Mouse (Mus musculus) A20 (cell line): Measurements from ENCODE around the gene Atp8a2.

Source experiments
- DNase-seq: peaks from one replicate; pipeline ENCODE4 v3.0.0-alpha.2; 2011; ENCODE audit warnings: low read depth, low spot score

The Atp8a2 gene

DNA sequence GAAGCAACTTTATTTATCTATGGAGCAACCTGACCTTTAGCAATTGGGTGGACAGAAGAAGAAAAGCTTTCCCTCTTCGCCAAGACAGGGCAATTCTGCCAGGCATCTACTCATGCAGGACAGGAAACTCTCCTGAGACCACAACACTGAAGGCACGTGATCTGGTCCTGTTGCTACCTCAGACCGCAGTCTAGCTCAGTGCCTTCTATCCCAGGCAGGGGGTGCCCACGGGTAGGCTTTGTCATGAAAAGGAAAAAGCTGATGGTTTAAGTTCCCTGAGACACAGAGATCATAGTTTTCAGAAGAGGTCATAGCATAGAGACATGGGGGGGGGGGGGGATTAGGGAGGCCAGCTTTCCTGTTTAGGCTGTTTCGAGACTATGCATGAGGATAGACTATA, 269.2 kb downstream of the Atp8a2 start:
- DNase-seq: no peak

DNA sequence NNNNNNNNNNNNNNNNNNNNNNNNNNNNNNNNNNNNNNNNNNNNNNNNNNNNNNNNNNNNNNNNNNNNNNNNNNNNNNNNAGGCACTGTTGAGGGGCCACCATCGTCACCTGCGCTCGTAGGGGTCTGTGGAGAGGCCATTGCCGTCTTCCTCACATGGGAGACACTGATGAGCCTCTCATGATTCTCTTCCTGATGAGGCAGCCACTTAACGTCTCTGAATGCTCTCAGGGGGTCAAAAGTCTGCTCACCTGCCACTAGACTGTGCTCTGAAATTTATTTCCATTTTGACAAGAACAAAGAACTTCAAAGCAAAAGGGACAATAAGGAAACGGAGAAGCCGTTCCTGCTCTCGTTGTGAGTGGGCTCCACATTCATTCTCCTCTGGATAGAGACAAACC, 277.1 kb downstream of the Atp8a2 start:
- DNase-seq: no peak

DNA sequence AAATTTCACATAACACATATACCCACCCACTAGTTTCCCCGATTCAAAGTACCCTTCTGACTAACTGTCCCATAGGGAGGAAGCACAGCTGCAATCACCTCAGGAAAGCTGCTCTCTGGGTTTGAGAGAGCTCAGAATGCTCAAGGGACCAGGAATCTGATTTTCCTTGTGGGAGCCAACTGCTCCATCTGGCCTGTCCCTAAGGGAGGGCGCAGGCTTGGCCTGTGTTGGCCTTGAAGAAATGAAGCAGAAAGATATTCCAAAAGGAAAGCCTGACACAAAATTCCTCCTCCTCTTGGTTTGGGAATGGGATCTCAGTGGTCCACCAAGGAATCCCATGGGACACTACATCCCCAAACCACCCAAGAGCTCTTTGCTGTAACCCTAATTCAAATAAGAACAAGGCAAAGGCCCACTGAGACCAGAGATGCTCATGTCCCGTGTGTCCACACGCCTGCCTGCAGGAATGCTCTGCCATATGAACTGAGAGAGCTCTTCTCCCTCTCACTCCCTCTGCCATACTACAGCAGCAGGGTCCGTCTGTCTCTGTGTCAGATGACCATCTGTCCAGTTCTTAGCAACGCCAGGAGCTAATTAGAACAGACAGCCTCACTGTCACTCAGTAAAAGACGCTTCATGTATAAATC, 293.4 kb downstream of the Atp8a2 start:
- no peak for DNase-seq

DNA sequence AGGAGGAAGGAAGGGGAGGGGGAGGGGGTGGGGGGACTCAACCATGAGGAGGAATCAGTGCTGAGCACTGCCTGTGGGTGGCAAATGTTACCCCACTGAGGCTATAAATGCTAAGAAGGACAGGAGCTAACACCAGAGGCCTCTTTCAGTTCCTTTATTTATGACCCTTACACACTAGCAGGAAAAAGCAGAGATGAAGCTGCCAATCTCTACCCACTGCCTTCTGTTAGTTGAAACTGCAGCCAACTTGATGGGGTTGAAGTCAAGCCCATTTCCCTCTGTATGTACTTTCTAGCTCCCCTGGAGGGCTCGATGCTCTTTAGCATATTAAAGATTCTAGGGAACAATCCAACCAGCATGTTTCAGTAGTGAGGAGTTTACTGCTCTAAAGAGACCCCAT, 303.0 kb downstream of the Atp8a2 start:
- peak; percentile 18 for DNase-seq

DNA sequence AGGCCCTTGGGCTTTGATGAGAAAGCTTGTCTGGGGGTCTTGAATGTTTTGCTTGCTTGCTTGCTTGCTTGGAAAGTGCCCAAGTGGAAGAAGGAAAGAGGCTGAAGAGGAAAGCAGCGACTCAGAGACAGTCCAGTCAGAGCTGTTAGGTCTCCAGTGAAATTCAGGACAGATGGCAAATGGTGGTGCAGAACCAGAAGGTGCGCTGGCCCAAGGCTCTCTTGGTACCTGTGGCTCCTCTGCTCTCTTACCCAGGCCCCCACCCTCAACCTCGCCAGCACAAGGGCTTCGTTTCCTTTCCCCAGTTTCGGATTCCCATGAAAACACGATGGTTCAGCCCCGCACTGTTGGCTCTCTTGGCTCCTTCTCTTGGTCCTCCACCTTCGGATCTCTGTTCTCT, 304.9 kb downstream of the Atp8a2 start:
- no peak for DNase-seq

DNA sequence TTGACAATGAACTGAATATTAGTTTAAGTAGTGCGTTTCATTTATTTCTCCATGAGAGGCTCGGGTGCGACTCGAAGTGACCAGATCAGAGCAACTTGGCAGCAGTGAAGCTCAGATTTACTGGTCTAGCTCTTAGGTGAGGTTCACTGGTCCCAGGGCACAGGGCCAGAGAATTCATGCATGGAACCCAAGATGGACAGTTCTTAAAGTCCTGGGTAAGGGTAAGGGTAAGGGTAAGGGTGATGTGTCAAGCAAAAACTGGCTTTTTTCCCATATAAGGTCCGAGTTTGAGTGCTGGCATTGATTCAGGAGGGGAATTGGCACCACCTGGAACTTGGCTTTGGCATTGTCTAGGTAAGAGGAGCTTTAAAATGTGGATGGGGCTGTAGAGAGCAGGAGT, 305.5 kb downstream of the Atp8a2 start:
- DNase-seq: no peak

DNA sequence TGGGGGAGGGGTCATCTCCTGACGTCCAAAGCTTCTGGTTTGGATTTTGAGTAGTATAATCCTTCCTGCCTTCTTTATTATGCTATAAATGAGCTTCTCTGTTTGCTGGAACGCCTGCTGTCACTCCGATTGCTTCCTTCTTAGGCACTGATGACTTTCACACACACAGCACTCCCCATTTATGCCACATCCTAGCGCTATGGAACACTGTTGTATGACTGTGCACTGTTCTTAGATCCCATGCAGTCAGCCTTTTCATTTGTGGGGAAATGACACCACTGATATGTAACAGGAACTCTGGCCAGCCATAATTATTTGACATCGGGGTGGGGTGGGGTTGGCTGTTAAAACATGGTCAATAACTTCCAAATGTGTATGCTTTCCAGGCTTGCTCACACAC, 306.2 kb downstream of the Atp8a2 start:
- DNase-seq: no peak

DNA sequence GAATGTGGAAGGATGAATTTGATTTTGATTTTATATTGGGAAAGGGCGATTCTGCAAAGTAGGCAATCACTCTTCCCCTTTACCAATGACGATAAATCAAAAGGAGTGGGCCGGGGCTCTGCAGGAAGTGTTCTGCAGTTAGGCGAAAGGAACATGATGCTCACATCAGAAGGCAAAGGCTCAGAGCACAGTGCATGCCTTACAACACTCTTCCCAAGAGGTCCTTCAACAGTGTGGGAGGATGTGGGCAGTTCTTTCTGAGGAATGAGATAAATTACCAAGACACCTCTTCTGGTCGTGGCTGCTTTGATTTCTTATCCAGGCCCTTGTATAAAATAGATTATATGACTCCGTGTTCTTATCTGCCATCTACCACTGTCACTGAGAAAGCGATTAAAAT, 306.9 kb downstream of the Atp8a2 start:
- DNase-seq: no peak

DNA sequence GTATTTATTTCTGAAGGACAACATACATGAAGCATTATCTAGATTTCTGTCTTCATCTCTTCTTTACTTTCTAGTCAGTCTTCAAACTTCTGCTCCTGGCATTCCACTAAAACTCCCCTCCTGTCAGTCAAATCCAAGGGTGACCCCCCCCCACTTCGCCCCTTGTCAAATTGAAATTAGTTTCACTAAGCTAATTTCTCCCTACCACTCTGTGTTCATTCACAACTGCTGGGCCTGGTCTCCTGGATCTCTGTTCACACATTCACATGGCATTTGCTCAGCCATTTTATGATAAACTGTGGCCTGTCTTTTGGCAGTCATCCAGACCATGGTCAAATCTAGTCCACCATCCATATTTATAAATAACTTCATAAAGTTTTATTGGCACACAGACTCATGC, 308.5 kb downstream of the Atp8a2 start:
- no peak for DNase-seq

DNA sequence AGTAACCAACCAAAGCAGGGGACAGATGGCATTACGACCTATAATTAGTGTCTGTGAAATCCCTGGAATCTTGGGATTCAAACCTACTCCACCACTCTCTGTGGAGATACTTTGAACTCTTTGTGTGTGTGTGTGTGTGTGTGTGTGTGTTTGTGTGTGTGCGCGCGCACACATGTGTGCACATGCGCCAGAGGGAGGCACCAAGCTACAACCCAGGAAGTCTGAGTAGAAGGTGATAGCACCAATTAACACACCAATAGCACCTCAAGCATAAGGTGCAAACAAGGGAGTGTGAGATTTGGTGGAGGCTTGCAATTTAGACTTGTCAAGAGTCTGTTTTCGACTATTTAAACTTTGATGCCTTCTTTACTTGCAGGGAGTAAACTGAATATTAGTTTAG, 308.9 kb downstream of the Atp8a2 start:
- no peak for DNase-seq

DNA sequence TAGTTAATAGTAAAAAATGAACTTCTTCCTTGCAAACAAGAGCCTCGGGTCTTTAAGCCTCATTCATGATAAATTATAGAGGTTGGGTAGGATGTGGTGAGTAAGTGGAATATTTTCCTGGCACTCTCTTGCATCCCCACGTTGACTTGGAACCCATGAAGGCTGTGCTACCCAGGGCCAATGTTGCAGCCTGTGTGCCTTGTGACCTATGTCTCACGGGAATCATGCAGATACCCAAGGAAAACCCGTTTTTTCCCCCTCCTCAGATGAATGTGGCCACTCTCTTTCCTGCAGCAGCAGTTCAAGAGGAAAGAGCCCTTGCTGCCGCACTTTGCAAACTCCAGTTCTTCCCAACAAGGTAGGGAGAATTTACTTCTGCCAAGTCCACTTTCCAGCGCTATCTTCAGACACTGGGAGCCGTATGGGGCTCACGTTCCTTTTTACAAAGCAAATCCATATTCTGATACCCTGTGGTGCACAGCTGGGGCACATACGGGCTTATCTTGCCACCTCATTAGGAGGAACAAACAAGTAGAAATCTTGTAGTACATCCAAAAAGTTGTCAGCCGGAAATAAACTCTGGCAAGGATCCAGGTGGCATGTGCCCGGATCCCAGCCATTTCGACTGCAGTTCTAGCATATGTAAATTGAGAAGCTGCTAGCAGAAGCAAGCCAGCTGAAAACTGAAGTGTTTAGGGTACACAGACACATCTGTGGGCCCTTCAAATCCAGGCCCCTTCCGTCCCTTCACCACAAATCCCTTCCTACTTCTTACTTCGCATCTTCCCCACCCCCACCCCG, 309.7 kb downstream of the Atp8a2 start:
- DNase-seq: no peak

DNA sequence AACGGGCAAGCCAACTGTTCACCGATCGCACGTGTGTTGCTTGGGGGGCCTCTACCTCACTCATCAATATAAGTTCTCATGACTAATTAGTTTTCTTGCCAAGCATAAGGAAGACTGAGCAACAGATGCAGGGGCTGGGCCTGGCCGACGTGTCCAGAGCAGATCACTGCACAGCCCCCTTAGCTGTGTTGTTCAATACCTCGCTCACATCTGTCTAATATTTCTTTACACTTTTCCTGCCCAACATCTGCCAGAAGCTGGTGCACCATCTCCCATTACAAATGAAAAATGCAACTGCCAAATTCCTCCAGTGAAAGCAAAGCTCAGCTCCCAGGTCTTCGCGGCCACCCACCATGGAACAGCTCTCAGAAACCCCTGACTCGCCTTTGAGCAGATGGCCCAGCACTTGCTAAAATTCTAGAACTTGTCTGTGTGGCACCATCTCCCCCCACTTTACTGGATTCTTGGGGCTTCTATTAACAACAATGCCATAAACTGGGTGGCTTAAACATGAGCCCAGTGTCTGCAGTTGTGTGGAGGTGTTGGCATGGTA, 313.4 kb downstream of the Atp8a2 start:
- no peak for DNase-seq

DNA sequence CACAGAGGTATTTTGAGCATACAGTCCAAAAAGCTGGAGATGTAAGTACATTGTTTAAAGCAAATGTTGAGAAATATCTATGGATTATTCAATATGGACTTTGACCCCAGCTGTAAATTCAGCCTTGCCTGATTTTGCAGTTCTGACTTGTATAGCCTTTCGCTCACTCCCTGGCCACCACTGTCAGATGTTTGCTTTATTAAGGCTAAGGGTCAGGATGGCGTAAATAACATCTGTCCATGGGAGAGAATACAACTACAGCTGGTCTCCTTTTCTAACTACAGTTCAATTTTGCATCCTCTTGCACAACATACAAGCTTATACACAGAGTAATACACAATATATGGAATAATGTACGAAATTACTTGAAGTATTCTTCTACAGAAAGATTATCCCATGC, 316.1 kb downstream of the Atp8a2 start:
- no peak for DNase-seq

DNA sequence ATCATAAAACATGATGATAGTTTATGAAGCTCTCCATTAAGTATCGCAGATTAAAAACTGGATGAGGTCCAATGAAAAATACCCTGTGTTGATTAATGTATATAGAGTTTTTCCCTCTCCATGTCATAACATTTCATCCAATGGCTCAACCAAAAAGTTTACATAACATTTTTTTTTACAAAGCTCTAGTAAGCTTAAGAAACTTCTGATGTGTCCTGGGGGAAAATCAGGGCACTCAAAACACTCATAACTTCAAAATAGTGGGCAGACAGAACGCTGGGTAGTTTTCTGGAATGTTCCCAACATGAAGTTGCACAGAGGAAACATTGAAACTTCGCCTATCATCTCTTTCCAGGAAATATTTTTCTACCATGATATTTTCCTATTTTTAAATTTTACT, 318.7 kb downstream of the Atp8a2 start:
- DNase-seq: no peak

DNA sequence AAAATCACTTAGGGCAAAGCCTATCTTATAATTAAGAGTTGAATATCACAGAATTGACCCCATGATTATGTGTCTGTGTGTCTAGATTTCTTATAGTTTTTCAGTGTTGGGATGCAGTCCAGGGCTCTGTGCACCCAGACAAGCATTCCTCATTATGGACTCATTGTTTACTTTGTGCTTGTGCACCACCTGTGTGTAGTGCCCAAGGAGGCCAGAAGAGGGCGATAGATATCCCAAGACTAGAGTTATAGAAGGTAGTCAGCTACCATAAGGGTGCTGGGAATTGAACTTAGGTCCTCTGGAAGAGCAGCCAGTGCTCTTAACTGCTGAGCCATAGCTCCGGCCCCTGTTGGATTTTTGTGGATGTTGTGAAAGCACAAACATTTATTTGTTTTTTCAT, 320.5 kb downstream of the Atp8a2 start:
- no peak for DNase-seq

DNA sequence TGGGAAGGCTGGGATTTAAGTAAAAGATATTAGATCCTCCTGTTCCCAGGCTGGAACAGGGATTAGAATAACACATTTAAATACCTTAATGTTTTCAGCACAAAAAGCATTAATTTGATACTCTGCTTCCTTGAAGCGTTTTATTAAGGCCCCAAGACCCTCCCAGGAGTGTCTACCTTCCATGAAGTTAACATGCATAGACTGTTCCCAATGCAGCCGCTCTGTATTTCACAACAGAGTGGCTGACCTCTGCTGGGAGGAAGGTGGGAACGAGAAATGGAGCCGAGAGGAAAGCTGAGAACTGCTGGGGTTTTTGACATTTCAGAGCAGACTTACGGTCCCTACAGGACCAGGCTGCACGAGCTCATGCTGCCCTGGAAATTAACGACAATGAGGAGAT, 328.6 kb downstream of the Atp8a2 start:
- no peak for DNase-seq

DNA sequence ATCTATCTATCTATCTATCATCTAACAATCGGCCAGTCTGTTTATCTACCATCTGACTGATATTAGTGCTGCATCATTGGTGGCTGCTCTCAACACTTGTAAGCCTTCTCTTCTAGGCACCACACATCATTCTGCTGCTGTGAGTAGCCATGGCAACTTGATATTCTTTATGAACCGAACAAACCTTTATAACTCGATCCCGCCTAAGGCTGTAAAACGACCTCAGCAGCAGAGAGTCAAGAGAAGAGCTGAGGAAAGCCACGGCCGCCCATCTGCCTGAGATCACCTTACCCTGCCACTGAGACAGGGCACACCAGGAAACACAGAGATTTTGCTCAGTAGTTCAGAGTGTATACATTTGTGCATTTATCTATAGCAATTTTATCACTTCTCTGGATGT, 329.2 kb downstream of the Atp8a2 start:
- DNase-seq: no peak

DNA sequence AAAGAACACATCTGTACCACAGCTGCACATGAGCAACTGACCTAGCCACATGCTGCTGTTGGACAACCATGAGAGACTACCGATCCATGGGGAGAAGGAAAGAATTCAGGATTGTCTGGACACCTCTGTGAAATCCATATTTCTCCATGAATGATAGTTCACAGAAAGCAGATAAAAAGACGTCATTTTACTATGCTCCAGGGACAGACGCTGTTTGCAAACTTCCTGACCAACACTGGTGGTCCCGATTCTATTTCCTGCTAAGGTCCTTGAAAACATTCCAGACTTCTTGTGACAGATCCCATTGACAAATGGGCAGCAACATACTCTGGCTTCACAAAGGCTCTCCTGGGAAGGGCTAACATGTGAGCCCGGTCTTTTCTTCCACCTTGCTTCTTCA, 331.0 kb downstream of the Atp8a2 start:
- DNase-seq: no peak

DNA sequence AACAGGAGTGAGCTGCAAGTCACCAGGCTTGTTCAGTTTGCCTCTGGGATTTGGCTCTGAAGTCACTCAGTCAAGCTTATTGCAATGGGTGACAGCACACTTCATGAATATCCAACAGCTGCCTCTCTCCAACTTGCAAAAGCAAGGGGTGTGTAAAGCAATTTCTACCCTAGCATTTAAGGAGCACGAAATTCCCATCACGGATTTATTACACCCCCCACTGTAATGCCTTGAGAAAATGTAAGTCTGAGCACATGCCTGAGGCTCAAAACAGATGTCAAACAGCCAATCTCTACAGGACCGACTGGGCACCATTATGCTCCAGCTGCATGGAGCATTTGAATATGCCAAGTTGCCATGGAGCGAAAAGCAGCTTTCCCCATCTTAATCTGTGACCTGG, 334.6 kb downstream of the Atp8a2 start:
- no peak for DNase-seq

DNA sequence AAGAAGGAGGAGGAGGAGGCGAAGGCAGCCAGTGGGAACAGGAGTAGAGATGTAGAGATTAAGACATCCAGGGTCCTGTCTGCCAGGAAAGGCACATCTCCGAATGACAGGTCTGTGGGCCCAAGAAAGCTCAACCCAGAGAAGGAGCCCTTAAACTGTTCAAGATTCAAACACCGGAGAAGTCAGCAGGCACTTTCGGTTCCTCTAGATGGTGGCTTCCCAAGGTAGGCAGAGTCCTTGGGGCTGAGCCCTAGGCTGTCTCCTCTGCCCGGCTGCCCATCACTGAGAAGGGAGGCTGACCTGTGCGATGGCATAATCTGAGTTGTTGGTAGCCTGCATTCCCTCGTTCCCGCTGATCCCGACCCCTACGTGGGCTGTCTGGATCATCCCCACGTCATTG, 337.1 kb downstream of the Atp8a2 start:
- peak; percentile 12 for DNase-seq

DNA sequence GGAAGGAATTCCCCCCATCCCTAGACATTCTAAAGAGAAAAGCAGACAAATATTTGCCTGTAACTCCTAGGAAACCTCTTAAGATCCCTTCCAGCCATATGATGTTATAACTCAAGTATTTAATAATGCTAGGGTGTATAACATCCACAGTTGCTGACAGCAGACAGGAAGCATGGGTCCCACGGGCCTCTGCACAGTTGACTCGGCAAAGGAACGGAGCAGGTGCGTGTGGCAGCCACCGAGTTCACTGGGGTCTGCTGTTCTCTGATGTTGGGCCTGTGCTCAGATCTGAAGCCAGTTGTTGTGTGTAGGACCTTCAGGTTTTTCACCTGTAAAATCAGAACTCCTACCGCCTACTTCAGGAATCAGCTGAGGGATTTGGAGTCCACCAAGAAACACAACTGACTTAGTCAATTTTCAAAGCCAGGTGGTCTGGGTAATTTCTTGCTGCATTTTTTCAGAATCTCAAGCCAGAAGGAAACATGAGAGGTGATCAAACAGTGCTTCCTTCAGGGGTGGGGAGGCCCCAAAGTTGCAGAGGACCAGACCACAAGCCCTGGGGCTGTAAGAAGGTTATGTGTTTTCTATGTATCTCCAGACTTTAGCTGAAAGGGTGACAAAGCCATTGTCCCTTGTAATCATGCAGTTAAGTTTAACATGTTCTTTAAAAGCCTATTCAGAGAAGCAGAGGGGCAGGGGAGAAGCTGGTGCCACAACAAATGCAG, 338.3 kb downstream of the Atp8a2 start:
- no peak for DNase-seq

DNA sequence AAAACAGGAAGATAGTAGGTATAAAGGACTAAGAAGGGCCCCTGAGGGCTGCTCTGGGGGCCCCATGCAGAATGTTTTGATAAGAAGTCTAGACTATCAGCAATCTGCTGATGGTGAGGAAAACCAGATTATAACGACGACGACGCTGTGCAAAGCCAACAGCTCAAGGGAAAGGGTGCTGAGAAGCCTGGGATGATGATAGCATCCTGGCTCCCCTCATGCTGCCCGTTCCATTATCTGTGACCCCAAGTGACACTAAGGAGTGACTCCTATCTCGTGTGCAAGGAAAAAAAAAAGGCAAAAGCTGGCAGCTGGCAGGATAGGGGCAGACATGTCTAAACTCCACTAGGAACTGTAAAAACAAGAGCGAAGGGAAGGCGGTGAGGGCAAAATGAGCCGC, 343.8 kb downstream of the Atp8a2 start:
- DNase-seq: no peak
